Mouse (Mus musculus) small intestine, adult 2 months (tissue): ENCODE results near the gene Ssr2.

Experiments used
- CTCF ChIP-seq: fragments of 200-500 bp; IDR thresholded peaks from 2 replicates; pipeline ENCODE4 v1.5.1; 2012; ENCODE audit warnings: low read depth, mild to moderate bottlenecking, control low read depth, inconsistent platforms, low read length, moderate library complexity, mixed read lengths; ENCODE audit not compliant: insufficient replicate concordance, insufficient read length; ENCODE audit errors: extremely low read depth
- POLR2A ChIP-seq: fragments of 200-500 bp; IDR thresholded peaks from 2 replicates; pipeline ENCODE4 v1.6.1; 2012; ENCODE audit warnings: low read depth, mild to moderate bottlenecking, control low read depth, inconsistent platforms, low read length, moderate library complexity

DNA sequence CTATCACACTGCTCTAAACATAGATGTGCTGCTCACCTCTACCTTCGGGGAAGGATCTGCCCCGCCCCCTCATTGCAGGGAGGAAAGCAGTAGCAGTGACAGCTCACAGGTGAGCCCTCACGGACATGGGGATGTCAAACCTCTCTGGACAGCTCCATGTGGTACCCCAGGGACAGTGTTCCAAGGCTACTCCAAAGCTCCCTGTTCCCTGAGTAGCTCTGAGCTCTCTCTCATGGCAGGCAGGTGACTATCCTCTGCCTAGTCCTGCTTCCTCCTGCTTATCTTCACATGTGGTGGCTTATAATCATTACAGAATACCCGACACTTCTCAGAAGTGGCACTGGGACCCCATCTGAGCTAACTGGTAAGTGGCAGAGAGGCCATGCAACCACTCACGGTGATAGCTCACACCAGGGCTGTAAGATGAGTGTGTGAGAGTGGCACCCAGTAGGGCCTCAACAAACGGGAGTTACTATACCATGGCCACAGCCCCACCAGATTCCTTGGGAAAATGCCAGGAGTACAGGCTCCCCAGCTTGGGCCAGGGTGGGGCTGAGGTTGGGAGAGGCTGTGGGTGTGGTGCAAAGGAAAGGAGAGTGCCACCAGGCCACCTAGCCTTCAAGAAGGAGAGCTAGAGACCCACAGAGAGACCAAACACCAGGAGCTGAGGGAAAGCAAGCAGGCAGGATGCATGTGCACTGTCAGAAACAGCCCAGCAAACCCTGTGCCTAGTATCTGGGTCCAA lies 28.8 kb upstream of the Ssr2 start:
- TF ChIP-seq CTCF = no peak
- TF ChIP-seq POLR2A = no peak
